Mouse (Mus musculus) forebrain, embryonic 10.5 days (tissue): ENCODE results near the gene Ykt6. TPM values are rescaled to one million over a fixed set of nuclear protein-coding genes. Genes with fewer than 3 reads are reported as not detected.
"Not testable (repeated sequence)": the region's sequence is repeated elsewhere in the genome, so short reads cannot be mapped to it uniquely, and the experiment has no call there.

Source experiments
- DNase-seq: peaks from one replicate; pipeline ENCODE4 v3.0.0-alpha.2; 2017; ENCODE audit warnings: low spot score; ENCODE audit errors: extremely low spot score
- H3K27ac ChIP-seq: fragments of 300-500 bp; sonication (generic); 2 replicates; pipeline ENCODE4 v1.5.1; 2016; ENCODE audit warnings: mild to moderate bottlenecking
- H3K27me3 ChIP-seq: fragments of 300-500 bp; sonication (generic); 2 replicates; pipeline ENCODE4 v1.6.1; 2016; ENCODE audit warnings: mild to moderate bottlenecking; ENCODE audit not compliant: poor library complexity, severe bottlenecking
- H3K36me3 ChIP-seq: fragments of 300-500 bp; sonication (generic); replicated peaks from 2 replicates; pipeline ENCODE4 v1.6.1; 2016; ENCODE audit warnings: mild to moderate bottlenecking, moderate library complexity
- H3K4me1 ChIP-seq: fragments of 300-500 bp; sonication (generic); 2 replicates; pipeline ENCODE4 v1.6.1; 2016
- H3K4me3 ChIP-seq: fragments of 300-500 bp; sonication (generic); 2 replicates; pipeline ENCODE4 v1.5.1; 2016; ENCODE audit warnings: mild to moderate bottlenecking, moderate library complexity
- H3K9me3 ChIP-seq: fragments of 300-500 bp; sonication (generic); 2 replicates; pipeline ENCODE4 v1.6.1; 2016; ENCODE audit warnings: mild to moderate bottlenecking, moderate library complexity
- WGBS: fragments of 180-500 bp; shearing (Covaris S2); methylation state at CpG from one replicate; pipeline ENCODE4 v1.1.7; 2016; 5-methylcytosine and 5-hydroxymethylcytosine counted together
- polyA plus RNA-seq: library from polyadenylated mRNA; unstranded; fragments of >200 nt; fragmentation: Nextera tagmentation; extraction: Ambion mirVana; gene quantifications from 2 replicates; pipeline ENCODE4 v1.2.1, GENCODE M21; 2016

The Ykt6 gene
- polyA plus RNA-seq, 1 experiment from 2014 or later, result 65.5 TPM

DNA sequence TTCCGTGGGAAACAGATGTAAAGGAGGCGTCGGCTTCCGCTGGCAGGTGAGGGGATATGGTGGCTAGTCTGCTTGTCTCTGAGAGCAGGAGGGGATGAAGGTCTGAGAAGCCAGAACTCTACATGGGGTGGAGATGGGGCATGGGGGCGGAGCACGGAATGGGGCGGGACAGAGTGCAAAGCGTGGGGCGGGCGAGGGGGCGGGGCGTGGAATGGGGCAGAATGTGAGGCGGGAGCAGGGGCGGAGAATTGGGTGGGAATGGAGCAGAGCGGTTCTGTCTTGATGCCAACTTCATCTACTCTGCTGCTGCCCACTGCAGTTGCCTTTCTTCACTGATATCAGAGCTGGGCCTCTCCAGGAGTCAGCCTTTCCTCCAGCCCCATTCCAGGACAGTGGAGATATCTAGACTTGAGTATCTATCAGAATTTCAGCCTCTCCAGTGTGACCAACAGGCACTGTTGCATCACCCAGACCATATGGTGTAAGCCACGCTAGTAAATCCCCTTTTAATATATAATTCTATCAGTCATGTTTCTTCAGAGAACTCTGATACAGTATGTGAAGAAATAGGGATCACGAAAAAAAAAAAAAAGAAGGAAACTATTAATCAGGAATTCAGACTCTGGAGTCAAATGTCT lies 35.1 kb upstream of the Ykt6 start:
- Histone ChIP-seq H3K4me3 (no peak overlapping the region), H3K4me1 (0 out of 2 replicates have a peak, but pooled peaks cover 5% of the 10 kb centered on the region), H3K27me3 (no peaks in the 10 kb centered on the region), H3K9me3 (no peaks in the 10 kb centered on the region), H3K27ac (no peak overlapping the region), H3K36me3 (no peaks in the 10 kb centered on the region)
- DNase-seq, result no peak
- WGBS, result 32% methylated on average over 17 of the region's 17 CpGs

DNA sequence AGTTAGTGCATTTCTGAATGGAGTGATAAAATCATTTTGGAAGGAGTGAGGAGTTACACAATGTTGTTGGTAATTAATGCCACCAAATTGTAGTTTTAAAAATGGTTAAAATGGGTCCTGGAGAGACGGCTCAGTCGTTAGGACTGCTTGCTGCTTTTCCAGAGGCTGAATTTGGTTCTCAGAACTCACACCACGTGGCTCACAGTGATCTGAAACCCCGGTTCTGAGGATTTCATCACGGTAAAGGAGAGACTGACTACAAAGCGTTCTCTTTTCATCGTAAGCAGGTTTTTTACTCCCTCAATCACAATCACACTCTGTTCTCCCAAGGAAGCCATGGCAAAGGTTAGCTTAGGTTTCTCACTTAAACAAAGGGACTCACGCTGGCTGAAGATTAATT lies 30.8 kb upstream of the Ykt6 start:
- DNase-seq, result no peak
- 0 out of 2 replicates have a peak, but pooled peaks cover 5% of the 10 kb centered on the region for H3K4me1 ChIP-seq
- H3K27me3 ChIP-seq, result no peaks in the 10 kb centered on the region
- H3K4me3 ChIP-seq, result no peak overlapping the region
- 67% methylated on average over 8 of the region's 8 CpGs for WGBS
- H3K27ac ChIP-seq, result no peak overlapping the region
- peaks cover 6% of the 10 kb centered on the region; the same call in 1 of the 2 replicates for H3K9me3 ChIP-seq
- no peaks in the 10 kb centered on the region for H3K36me3 ChIP-seq

DNA sequence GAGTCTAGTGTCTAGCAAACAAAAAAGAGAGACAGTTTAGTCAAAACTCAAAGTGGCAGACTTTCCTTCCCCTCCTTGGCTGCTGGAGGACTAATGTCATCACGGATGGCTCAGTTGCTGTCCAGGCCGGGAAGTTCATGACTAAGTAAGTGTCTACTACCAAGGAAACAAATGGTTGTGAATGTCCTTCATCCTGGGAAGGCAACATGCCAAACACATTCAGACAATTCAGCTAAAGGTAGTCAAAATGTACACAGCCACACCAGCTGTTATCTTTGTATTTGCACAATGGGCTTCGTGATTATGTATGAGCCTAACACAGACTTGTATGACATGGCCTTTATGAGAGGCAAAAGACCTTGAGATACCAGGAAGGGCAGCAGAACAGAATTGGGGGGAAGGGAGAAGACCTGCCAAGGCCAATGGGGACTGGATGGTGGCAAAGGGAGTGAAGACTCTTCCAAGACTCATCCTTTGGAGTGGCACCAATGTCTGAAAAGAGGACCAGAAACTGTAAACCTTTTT lies 28.7 kb upstream of the Ykt6 start:
- no peaks in the 10 kb centered on the region for H3K36me3 ChIP-seq
- 87% methylated on average over 3 of the region's 3 CpGs for WGBS
- no peak for DNase-seq
- H3K27me3 ChIP-seq, result no peaks in the 10 kb centered on the region
- no peak overlapping the region for H3K4me3 ChIP-seq
- H3K27ac ChIP-seq, result no peak overlapping the region
- H3K9me3 ChIP-seq, result peaks cover 11% of the 10 kb centered on the region; the same call in 1 of the 2 replicates
- no peaks in the 10 kb centered on the region for H3K4me1 ChIP-seq

DNA sequence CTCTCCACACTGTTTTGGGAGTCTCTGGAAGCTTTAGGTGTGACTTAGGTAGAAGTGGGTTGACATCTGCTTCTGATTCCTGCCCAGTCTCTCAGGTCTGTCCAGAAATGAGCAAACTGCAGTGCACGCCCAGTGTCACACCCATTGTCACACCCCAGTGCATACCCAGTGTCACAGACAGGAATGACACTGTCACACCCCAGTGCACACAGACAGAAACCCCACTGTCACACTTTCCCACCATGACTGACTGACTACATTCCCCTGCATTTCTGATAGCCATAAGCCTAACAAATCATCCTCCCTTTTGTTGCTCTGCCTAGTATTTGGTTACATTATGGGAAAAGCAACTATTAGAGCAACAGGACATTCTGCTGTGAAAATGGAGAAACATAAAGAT lies 24.9 kb upstream of the Ykt6 start:
- H3K4me3 ChIP-seq, result no peak overlapping the region
- no peak for DNase-seq
- H3K27ac ChIP-seq, result no peak overlapping the region
- no peaks in the 10 kb centered on the region for H3K4me1 ChIP-seq
- WGBS, result 74% methylated on average over 1 of the region's 1 CpGs
- no peaks in the 10 kb centered on the region for H3K36me3 ChIP-seq
- peaks cover 19% of the 10 kb centered on the region; the same call in 1 of the 2 replicates for H3K9me3 ChIP-seq
- no peaks in the 10 kb centered on the region for H3K27me3 ChIP-seq

DNA sequence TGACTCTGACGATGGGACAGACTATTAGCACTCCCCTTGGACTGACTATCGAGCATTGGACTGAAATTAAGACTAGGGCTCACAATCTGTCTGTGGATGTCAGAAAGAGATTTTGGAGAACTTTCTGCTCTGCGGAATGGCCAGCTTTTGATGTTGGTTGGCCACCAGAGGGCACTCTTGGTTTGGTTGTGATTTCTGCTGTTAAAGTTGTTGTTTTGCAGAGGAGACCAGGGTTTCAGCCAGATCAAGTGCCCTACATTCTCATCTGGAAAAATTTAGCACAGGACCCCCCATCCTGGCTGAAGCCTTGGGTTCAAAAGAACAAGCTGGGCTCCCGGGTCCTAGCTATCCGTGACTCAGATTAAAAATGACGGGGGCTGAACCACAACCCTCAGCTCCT lies 23.5 kb upstream of the Ykt6 start:
- H3K27me3 ChIP-seq, H3K36me3 ChIP-seq, H3K4me1 ChIP-seq, DNase-seq, H3K4me3 ChIP-seq, H3K27ac ChIP-seq: not testable (repeated sequence)
- 87% methylated on average over 6 of the region's 6 CpGs for WGBS
- peaks cover 19% of the 10 kb centered on the region; the same call in 1 of the 2 replicates for H3K9me3 ChIP-seq

DNA sequence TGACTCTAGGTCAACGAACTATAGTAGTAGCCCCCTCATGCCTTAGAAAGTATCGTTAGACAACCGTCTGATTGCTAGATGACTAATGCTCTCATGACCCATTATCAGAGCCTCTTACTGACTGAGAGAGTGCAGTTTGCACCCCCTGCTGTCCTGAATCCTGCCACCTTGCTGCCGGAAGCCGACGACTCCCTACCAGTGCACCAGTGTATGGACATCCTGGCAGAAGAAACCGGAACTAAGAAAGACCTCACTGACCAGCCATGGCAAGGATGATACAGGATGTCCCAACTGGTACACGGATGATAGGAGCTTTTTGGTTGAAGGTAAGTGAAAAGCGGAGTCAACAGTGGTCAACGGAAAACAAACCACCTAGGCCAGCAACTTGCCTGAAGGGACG lies 21.0 kb upstream of the Ykt6 start:
- H3K4me1 ChIP-seq, H3K36me3 ChIP-seq, H3K27me3 ChIP-seq, H3K4me3 ChIP-seq, H3K27ac ChIP-seq, DNase-seq: not testable (repeated sequence)
- 94% methylated on average over 11 of the region's 11 CpGs for WGBS
- peaks cover 13% of the 10 kb centered on the region; the same call in 1 of the 2 replicates for H3K9me3 ChIP-seq

DNA sequence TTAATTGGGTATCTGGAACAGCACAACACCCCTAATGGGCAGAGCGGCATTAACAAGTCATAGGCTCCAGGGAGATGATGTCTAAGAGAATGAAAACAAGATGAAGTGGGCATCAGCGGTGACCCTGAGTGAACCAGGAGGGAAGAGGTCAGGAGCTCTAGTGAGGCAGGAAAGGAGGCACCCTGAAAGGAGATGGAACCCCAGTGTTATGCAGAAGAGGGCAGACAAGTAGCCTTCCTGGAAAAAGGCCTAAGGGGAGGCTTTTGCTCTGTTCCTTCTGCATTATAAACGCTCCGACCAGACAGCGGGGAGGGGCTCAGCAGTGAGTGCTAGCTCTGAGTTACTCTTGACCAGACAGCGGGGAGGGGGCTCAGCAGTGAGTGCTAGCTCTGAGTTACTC lies 12.5 kb upstream of the Ykt6 start:
- Histone ChIP-seq H3K4me1 (peaks cover 9% of the 10 kb centered on the region), H3K27ac (no peak overlapping the region), H3K9me3 (no peaks in the 10 kb centered on the region), H3K4me3 (no peak overlapping the region), H3K36me3 (no peaks in the 10 kb centered on the region), H3K27me3 (no peaks in the 10 kb centered on the region)
- no peak for DNase-seq
- 68% methylated on average over 6 of the region's 6 CpGs for WGBS

DNA sequence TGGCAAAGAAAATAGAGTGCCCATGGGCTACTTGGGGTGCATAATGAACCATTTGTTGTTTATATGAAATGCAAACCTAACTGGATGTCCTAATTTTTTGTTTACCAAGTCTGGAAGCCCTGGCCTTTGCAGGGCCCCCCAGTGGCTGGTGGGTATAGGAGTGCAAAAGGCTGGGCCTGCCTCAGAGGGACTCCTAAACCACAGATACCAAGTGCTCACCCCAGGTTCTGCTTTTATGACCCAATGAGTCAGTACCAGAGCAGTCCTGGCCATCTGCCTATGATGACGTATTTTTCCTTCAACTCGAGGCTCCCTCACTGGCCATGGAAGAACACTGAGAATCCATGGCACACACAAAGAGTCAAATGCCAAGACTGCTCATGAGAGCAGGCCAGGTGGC lies 10.4 kb upstream of the Ykt6 start:
- no peaks in the 10 kb centered on the region for H3K36me3 ChIP-seq
- no peaks in the 10 kb centered on the region for H3K27me3 ChIP-seq
- DNase-seq, result no peak
- peaks cover 30% of the 10 kb centered on the region for H3K4me1 ChIP-seq
- H3K4me3 ChIP-seq, result no peak overlapping the region
- no peak overlapping the region for H3K27ac ChIP-seq
- 78% methylated on average over 2 of the region's 2 CpGs for WGBS
- H3K9me3 ChIP-seq, result no peaks in the 10 kb centered on the region

DNA sequence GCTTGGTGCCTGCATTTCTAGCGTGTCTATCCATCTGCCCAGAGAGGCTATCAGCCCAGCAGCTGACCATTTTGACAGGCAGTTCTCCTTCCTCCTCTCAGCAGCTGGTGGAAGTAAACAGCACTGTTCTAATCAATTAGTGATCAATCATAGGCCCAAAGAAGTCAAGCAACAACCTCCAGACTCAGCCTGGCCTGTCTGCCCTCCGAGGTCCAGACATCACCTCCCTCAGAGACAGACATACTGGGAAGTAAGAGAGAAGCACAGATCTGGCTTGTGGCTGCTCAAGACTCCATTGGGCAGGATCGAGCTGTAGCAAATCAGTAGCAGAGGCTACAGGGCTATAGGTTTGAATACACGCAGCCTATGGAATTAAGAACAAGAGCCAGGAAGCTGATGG lies 7.7 kb upstream of the Ykt6 start:
- peaks cover 31% of the 10 kb centered on the region for H3K4me1 ChIP-seq
- peak overlapping the region; percentile 77; the same call in 1 of the 2 replicates for H3K27ac ChIP-seq
- no peaks in the 10 kb centered on the region for H3K36me3 ChIP-seq
- DNase-seq, result no peak
- no peak overlapping the region for H3K4me3 ChIP-seq
- no peaks in the 10 kb centered on the region for H3K9me3 ChIP-seq
- WGBS, result 70% methylated on average over 4 of the region's 4 CpGs
- no peaks in the 10 kb centered on the region for H3K27me3 ChIP-seq

DNA sequence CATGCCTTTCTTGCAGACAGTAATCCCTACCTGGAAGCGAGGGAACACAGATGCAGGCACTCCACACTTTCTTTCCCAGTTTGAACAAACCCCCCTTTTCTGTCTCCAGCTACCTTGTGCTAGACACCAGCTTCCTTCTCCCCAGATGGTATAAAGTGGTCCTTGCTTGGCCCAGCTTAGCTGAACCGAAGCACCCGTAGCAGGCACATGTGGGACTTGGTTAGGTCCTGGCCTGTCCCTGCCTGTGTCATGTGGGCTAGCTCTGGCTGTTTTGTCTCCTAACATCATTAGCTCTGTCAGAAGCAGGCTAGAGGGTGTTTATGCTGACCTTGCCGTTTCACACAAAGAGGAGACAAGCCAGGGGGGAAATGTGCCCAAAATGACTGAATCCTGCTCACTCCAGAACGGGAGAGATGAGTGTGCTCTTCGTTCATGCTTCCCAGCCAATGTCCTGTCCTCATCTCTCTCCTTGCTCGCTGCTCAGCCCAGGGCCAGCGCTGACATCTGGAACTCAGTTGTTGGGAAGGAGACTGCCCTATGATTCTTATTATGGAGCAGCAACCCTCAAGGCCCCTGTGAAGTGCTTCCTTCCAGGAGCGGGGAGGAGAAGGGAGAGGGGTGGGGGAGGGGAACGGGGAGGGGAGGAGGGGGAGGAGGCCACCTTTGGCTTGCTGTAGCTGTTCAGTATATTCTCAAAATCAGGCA lies 6.8 kb upstream of the Ykt6 start:
- no peaks in the 10 kb centered on the region for H3K9me3 ChIP-seq
- DNase-seq, result no peak

DNA sequence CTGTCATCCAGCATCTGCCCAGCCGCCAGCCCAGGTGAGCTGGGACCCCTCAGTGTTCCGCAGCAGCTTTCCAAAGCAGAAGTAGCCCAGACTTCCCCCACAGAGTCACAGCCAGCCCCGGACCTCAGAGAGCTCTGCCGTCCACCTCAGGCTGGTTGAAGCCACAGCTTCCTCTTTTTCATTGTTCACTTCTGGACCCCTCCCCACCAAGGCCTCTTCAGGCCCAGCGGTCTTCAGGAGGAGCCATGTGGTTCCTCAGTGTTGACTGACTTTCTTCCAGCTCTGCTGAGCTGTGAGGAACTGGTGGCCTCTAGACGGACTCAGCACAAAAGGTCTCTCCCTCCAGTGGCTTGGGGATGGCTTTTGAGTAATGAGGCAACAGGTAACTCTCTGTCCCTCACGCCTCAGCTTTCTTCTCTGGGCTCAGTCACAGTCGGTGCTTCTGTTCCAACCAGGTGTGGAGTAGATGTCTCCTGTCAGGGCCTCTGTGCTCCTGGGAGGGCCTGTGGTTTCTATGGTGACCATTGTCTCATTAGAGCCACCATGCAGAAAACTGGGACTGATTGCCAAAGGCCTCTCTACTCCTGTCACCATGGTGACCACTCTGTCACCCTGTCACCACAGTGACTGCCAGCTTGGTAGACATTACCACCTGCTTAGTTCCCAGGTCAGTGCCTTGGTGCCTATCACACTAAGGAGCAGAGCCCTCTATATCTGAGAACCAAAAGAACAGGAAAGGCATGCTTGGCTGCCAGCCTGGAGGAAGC lies 5.7 kb upstream of the Ykt6 start, which contains the start of gene Gck:
Gene Gck, minus strand, starts transcription at position 496 of the 767 bp plus-strand sequence.
- H3K36me3 ChIP-seq, result no peaks in the 10 kb centered on the region
- no peak for DNase-seq
- no peaks in the 10 kb centered on the region for H3K27me3 ChIP-seq
- H3K27ac ChIP-seq, result peak within 1 kb of the TSS; percentile 77
- no peak within 1 kb of the TSS; the same call in 1 of the 2 replicates for H3K4me3 ChIP-seq
- H3K4me1 ChIP-seq, result peaks cover 29% of the 10 kb centered on the region
- 65% methylated on average over 8 of the region's 8 CpGs for WGBS
- no peaks in the 10 kb centered on the region for H3K9me3 ChIP-seq

More for the DNA sequence above, 6.8 kb upstream of the Ykt6 start:
- Histone ChIP-seq H3K4me1 (peaks cover 28% of the 10 kb centered on the region), H3K36me3 (no peaks in the 10 kb centered on the region), H3K4me3 (no peak overlapping the region), H3K27ac (peak overlapping the region; percentile 77), H3K27me3 (no peaks in the 10 kb centered on the region)
- 53% methylated on average over 10 of the region's 10 CpGs for WGBS

DNA sequence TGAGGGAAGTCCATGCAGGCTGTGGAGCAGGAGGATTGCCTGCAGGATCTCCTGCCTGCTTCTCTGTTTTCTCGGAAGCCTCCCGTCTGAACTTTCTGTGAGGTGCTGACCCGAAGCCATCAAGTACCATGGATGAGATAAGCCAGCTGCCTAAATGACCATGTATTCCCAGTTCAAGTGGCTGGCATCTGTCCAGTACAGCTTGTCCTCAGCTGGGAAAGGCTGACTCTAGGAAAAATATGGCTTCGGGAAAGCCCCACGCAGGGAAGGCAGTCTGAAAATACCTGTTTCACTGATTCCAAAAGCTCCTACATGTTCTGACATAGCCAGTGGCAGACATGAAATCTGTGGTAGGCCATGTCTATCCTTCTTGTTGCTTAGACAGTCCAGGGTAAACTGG lies 3.0 kb upstream of the Ykt6 start:
- Histone ChIP-seq H3K27ac (no peak overlapping the region), H3K36me3 (peaks cover 3% of the 10 kb centered on the region), H3K4me3 (no peak overlapping the region), H3K27me3 (no peaks in the 10 kb centered on the region), H3K9me3 (no peaks in the 10 kb centered on the region), H3K4me1 (peaks cover 49% of the 10 kb centered on the region)
- DNase-seq, result no peak
- WGBS, result 92% methylated on average over 5 of the region's 5 CpGs
